Mouse (Mus musculus) erythroblast, embryonic 14.5 days (primary cell): ENCODE measurements at regions not wholly inside any gene's neighbourhood (a gene's known extent, or its start where the extent isn't known, plus 50 kb on each side); places are given as distances from the start of the nearest gene placed in this dataset.

Experiments used
- GATA1 ChIP-seq: IDR thresholded peaks from 2 replicates; pipeline ENCODE4 v1.6.1; 2012; ENCODE audit warnings: low read length, inconsistent platforms, mixed read lengths
- TAL1 ChIP-seq: IDR thresholded peaks from 3 replicates; pipeline ENCODE4 v1.6.1; 2012; ENCODE audit warnings: low read length, inconsistent platforms, mixed read lengths

DNA sequence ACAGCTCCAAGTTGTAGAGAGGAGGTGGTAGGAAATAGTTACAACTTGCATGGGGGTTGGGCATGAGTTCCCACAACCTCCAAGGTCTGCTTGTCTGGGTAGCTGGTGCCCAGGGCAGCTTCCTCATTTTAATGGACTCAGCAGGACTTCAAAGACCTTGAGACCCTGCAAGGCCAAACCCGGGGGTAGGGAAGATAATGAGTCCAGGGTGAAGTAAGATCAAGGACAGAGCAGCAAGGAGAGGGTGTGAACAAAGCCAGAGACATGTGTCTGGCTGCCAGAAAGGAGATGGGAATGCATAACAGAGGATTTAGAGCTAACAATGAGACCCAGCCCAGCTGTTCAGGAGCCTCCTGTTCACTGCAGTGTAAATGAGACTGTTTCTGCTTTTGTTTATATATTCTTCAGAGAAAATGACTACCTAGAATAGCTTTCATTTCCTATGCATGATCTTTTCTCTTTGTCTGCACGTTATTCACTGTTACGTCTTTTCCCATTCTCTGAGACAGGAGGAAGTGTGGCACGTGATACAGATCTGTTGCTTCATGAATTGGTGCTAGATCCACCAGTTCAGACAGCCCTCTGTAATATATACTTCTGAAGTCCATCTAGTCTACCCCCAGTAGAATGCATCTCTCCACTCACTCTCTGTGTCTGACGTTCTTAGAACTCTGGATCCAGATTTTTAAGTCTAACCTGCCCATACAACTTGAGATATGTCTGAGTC, 60.0 kb upstream of the Asns start:
- TF ChIP-seq GATA1 (no peak), TAL1 (no peak)
